ENCODE assay signal across 8 mouse cellular contexts in the genomic region with DNA sequence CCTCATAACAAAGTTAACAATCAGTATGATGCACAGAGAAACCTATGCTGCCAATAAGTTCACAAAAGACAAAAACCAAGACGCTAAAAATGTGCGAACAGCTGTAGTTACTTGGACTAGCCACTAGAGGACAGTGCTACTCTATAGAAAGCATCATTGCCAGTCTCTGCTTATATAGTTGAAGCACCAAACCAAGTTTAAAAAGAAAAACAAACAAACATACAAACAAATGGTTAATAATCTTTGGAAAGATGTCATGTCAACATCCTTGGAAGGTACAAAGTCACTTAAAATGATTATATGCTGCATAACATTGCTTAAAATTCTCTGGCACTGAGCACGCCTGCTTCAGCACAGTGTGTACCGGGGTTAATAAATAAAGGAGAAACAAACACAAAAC. TPM values are rescaled to one million over a fixed set of nuclear protein-coding genes. Genes with fewer than 3 reads are reported as not detected.
A peak's percentile ranks its signal among the peaks of the same experiment; 100 is the strongest.
DNase-seq lines count a peak whose midpoint lies in the region; ATAC-seq and TF ChIP-seq lines count a peak whose summit lies in the region.

No protein-coding gene starts in this region.

- no peaks in the 10 kb centered on the region for H3K27me3 ChIP-seq in hindbrain, postnatal 0 days (ENCODE audit: insufficient read depth, low read length)

- H3K27ac ChIP-seq in hindbrain, postnatal 0 days: no peak overlapping the region
- H3K27ac ChIP-seq in gastrocnemius, adult 2 months: no peak overlapping the region

- peak; percentile 99 for TF ChIP-seq CTCF in hindbrain, postnatal 0 days (IDR thresholded peaks at IDR 0.05; ENCODE audit: low read depth)
- no peak; the same call in 1 of the 2 replicates for TF ChIP-seq CTCF in gastrocnemius, adult 2 months (IDR thresholded peaks at IDR 0.05)

- no peaks in the 10 kb centered on the region for H3K4me1 ChIP-seq in hindbrain, postnatal 0 days (ENCODE audit: insufficient read depth, low read length)

- H3K9me3 ChIP-seq in hindbrain, postnatal 0 days (ENCODE audit: low read length): no peaks in the 10 kb centered on the region

- H3K36me3 ChIP-seq in hindbrain, postnatal 0 days (ENCODE audit: insufficient read depth, low read length): no peaks in the 10 kb centered on the region

- intact Hi-C loops in heart, postnatal 25 days (cut with DNase I): loop anchor here (10.0 kb wide), 3 partner anchors 190 to 670 kb away; no protein-coding TSS in a partner anchor
- intact Hi-C loops in gastrocnemius, adult 2 months (cut with DNase I): loop anchor here (2.0 kb wide), 1 partner anchor 192 kb away; no protein-coding TSS in a partner anchor
- intact Hi-C loops in left cerebral cortex, postnatal 36 days (cut with DNase I): loop anchor here (5.0 to 10.0 kb wide), 3 partner anchors 190 to 1683 kb away; no protein-coding TSS in a partner anchor

- 35% methylated on average over 4 of the region's 4 CpGs for WGBS in hindbrain, postnatal 0 days

- peak; percentile 41 for DNase-seq in heart, adult 11 months
- no peak for DNase-seq in heart, postnatal 25 days (ENCODE audit: low spot score)
- DNase-seq in 3T3-L1 (ENCODE audit: low read depth, low spot score): peak; percentile 60
- peak; percentile 7 for DNase-seq in c-Kit-positive CD71-negative TER-119-negative erythroid progenitor cells, embryonic 14.5 days (ENCODE audit: low read depth)
- peak; percentile 84 for DNase-seq in hindbrain, postnatal 0 days (ENCODE audit: low spot score)
- no peak for DNase-seq in gastrocnemius, adult 2 months
- DNase-seq in left cerebral cortex, postnatal 36 days (ENCODE audit: low spot score in 2 of 2): no peak

- no peak overlapping the region for H3K9ac ChIP-seq in hindbrain, postnatal 0 days (replicated peaks; ENCODE audit: low read length)

- H3K4me3 ChIP-seq in hindbrain, postnatal 0 days (ENCODE audit: low read length): peak overlapping the region; percentile 52
- H3K4me3 ChIP-seq in gastrocnemius, adult 2 months: no peak overlapping the region

- H3K4me2 ChIP-seq in hindbrain, postnatal 0 days (ENCODE audit: low read depth, low read length): peak overlapping the region; percentile 80

- peak; percentile 48 for ATAC-seq in hindbrain, postnatal 0 days
- no peak for ATAC-seq in activated CD4-positive, CD25-positive, alpha-beta regulatory T cell, adult 4 months

RNA-seq across cellular contexts. Expression of a gene that starts 5.6 kb away (rescaled TPM):
- under 1 TPM in 1 of 2 experiments, not detected in 1; 0.21 TPM for total RNA-seq in heart, postnatal 25 days (2021)
- 28.0 and 36.9 TPM in 2 replicates for total RNA-seq in hindbrain, postnatal 0 days (2014; rRNA removed)
- 29.0 and 33.0 TPM in 2 replicates for polyA plus RNA-seq in hindbrain, postnatal 0 days (2015; fragmentation: Nextera tagmentation; extraction: Ambion mirVana)
- under 1 TPM; 0.41 to 0.59 TPM for total RNA-seq in gastrocnemius, adult 2 months (2021)
- not detected for polyA plus RNA-seq in activated CD4-positive, CD25-positive, alpha-beta regulatory T cell, adult 4 months (2017; shearing (Covaris generic))
- total RNA-seq in left cerebral cortex, postnatal 36 days (2021): 10 to 100 TPM; 72.2 to 78.1 TPM

Comparison
In these comparisons a context has a peak if more than half of its experiments do, and no peak if none do; other contexts are left out.
1. DNase-seq: peak in heart, adult 11 months (single experiment), 3T3-L1 (single experiment), c-Kit-positive CD71-negative TER-119-negative erythroid progenitor cells, embryonic 14.5 days (single experiment) and hindbrain, postnatal 0 days (single experiment); none in heart, postnatal 25 days (single experiment), gastrocnemius, adult 2 months (single experiment) and left cerebral cortex, postnatal 36 days (0 of 2).
2. RNA of a gene that starts 5.6 kb away (total RNA-seq): 72.2 to 78.1 TPM in left cerebral cortex, postnatal 36 days and 28.0 to 36.9 TPM in hindbrain, postnatal 0 days; 0.41 to 0.59 TPM in gastrocnemius, adult 2 months and 0.21 TPM in heart, postnatal 25 days; every median in the first group is over 10 times any median in the second.